In the genomic region with DNA sequence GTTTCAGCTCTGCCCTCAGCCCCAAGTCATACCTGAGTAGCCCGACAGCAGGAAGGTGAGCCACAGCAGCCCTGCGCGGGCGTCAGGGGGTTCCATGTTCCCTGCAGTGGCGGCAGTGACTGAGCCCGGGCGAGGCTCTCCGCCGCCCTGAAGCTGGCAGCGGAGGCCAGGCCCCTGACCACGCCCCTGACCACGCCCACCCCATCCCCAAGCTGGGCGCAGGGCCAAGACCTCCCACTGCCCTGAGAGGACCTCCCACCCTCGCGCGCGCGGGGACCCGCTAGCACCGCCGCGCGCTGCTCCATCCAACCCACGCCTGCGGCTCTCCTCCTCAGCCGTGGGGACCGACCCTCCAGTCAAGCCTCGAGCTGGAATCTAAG, we compare ENCODE assay signal across 8 mouse cellular contexts. TPM values are rescaled to one million over a fixed set of nuclear protein-coding genes. Genes with fewer than 3 reads are reported as not detected.
DNase-seq lines count a peak whose midpoint lies in the region; ATAC-seq and TF ChIP-seq lines count a peak whose summit lies in the region.

No protein-coding gene starts in this region.

- ATAC-seq in granulocyte monocyte progenitor cell, adult 5-6 weeks (replicated peaks; ENCODE audit: poor library complexity, severe bottlenecking), result peak; percentile 63
- ATAC-seq in intestine, embryonic 15.5 days, result peak; percentile 90
- 0 out of 2 replicates have a peak, but pooled peaks have one; percentile 24 for ATAC-seq in monocyte, adult 5-6 weeks (replicated peaks; ENCODE audit: insufficient number of reproducible peaks, low FRiP score, low TSS enrichment, poor library complexity, severe bottlenecking)
- ATAC-seq in stomach, postnatal 0 days (ENCODE audit: low FRiP score, low TSS enrichment), result peak; percentile 63

- H3K4me1 ChIP-seq in intestine, embryonic 15.5 days (replicated peaks), result peaks cover 31% of the 10 kb centered on the region
- 0 out of 2 replicates have a peak, but pooled peaks cover 2% of the 10 kb centered on the region for H3K4me1 ChIP-seq in stomach, postnatal 0 days (replicated peaks; ENCODE audit: control insufficient read depth, insufficient read depth)

- under 1% methylated on average over 27 of the region's 28 CpGs for WGBS in intestine, embryonic 15.5 days
- WGBS in stomach, postnatal 0 days, result under 1% methylated on average over 28 of the region's 28 CpGs

- no peaks in the 10 kb centered on the region for H3K9me3 ChIP-seq in intestine, embryonic 15.5 days
- H3K9me3 ChIP-seq in stomach, postnatal 0 days (ENCODE audit: control insufficient read depth, low read length), result no peaks in the 10 kb centered on the region

- peak overlapping the region; percentile 55 for H3K4me3 ChIP-seq in intestine, embryonic 15.5 days (replicated peaks)
- peak overlapping the region; percentile 59 for H3K4me3 ChIP-seq in stomach, postnatal 0 days (ENCODE audit: low read depth, low read length)

- peak overlapping the region; percentile 59 for H3K9ac ChIP-seq in intestine, embryonic 15.5 days
- H3K9ac ChIP-seq in stomach, postnatal 0 days (ENCODE audit: low read length), result peak overlapping the region; percentile 73

- no peak for TF ChIP-seq EP300 in stomach, postnatal 0 days (optimal IDR thresholded peaks at IDR 0.05)

- peak; percentile 68 to 79 for DNase-seq in cerebellum, postnatal 10 days
- DNase-seq in cerebellum, adult 11-12 months, result no peak
- DNase-seq in embryo, embryonic 10.5 days (ENCODE audit: low spot score), result peak; percentile 86
- peak; percentile 85 for DNase-seq in liver
- peak; percentile 86 for DNase-seq in stomach, postnatal 0 days (ENCODE audit: low spot score)

- no peaks in the 10 kb centered on the region for H3K36me3 ChIP-seq in intestine, embryonic 15.5 days
- H3K36me3 ChIP-seq in stomach, postnatal 0 days (ENCODE audit: control insufficient read depth, insufficient read depth, low read length), result no peaks in the 10 kb centered on the region

- H3K27me3 ChIP-seq in intestine, embryonic 15.5 days (replicated peaks), result no peaks in the 10 kb centered on the region
- H3K27me3 ChIP-seq in stomach, postnatal 0 days (ENCODE audit: control insufficient read depth, insufficient read depth, low read length), result no peaks in the 10 kb centered on the region

- TF ChIP-seq CTCF in stomach, postnatal 0 days (IDR thresholded peaks at IDR 0.05; ENCODE audit: low read depth), result no peak

- H3K27ac ChIP-seq in intestine, embryonic 15.5 days, result peak overlapping the region; percentile 58
- peak overlapping the region; percentile 30 for H3K27ac ChIP-seq in stomach, postnatal 0 days (replicated peaks)

- H3K4me2 ChIP-seq in intestine, embryonic 15.5 days (replicated peaks), result peak overlapping the region; percentile 86
- H3K4me2 ChIP-seq in stomach, postnatal 0 days (replicated peaks; ENCODE audit: low read depth), result peak overlapping the region; percentile 87

RNA-seq across cellular contexts. Expression of gene Bcam, which starts 0.5 kb away (rescaled TPM):
- not detected in 2 replicates for total RNA-seq in granulocyte monocyte progenitor cell, adult 5-6 weeks (2014; fragmentation: Nextera tagmentation)
- not detected in 2 replicates for total RNA-seq in granulocyte monocyte progenitor cell, adult 5-6 weeks (2017)
- polyA plus RNA-seq in intestine, embryonic 15.5 days (2015; fragmentation: Nextera tagmentation; extraction: Ambion mirVana), result 76.9 and 79.4 TPM in 2 replicates
- not detected in 3 replicates for total RNA-seq in monocyte, adult 5-6 weeks (2017)
- polyA plus RNA-seq in stomach, postnatal 0 days (2015; fragmentation: Nextera tagmentation; extraction: Ambion mirVana), result 87.5 and 103 TPM in 2 replicates

RNA-seq across cellular contexts. Expression of gene Nectin2, which starts 20.1 kb away (rescaled TPM):
- 1.7 and 2.0 TPM in 2 replicates for total RNA-seq in granulocyte monocyte progenitor cell, adult 5-6 weeks (2014; fragmentation: Nextera tagmentation)
- total RNA-seq in granulocyte monocyte progenitor cell, adult 5-6 weeks (2017), result 1.6 and 1.8 TPM in 2 replicates
- polyA plus RNA-seq in intestine, embryonic 15.5 days (2015; fragmentation: Nextera tagmentation; extraction: Ambion mirVana), result 148 and 154 TPM in 2 replicates
- not detected in 3 replicates for total RNA-seq in monocyte, adult 5-6 weeks (2017)
- 82.2 and 83.8 TPM in 2 replicates for polyA plus RNA-seq in stomach, postnatal 0 days (2015; fragmentation: Nextera tagmentation; extraction: Ambion mirVana)

RNA-seq across cellular contexts. Expression of gene Cblc, which starts 26.2 kb away (rescaled TPM):
- not detected in 2 replicates for total RNA-seq in granulocyte monocyte progenitor cell, adult 5-6 weeks (2014; fragmentation: Nextera tagmentation)
- total RNA-seq in granulocyte monocyte progenitor cell, adult 5-6 weeks (2017), result not detected in 2 replicates
- polyA plus RNA-seq in intestine, embryonic 15.5 days (2015; fragmentation: Nextera tagmentation; extraction: Ambion mirVana), result 24.5 and 26.4 TPM in 2 replicates
- not detected in 3 replicates for total RNA-seq in monocyte, adult 5-6 weeks (2017)
- 44.4 and 48.5 TPM in 2 replicates for polyA plus RNA-seq in stomach, postnatal 0 days (2015; fragmentation: Nextera tagmentation; extraction: Ambion mirVana)

RNA-seq across cellular contexts. Expression of gene Bcl3, which starts 52.2 kb away (rescaled TPM):
- total RNA-seq in granulocyte monocyte progenitor cell, adult 5-6 weeks (2014; fragmentation: Nextera tagmentation), result 7.5 and 8.5 TPM in 2 replicates
- total RNA-seq in granulocyte monocyte progenitor cell, adult 5-6 weeks (2017), result 0.57 and 1.0 TPM in 2 replicates
- polyA plus RNA-seq in intestine, embryonic 15.5 days (2015; fragmentation: Nextera tagmentation; extraction: Ambion mirVana), result 13.3 and 13.9 TPM in 2 replicates
- 13.7 to 16.6 TPM (median 13.9 TPM) in 3 replicates for total RNA-seq in monocyte, adult 5-6 weeks (2017)
- polyA plus RNA-seq in stomach, postnatal 0 days (2015; fragmentation: Nextera tagmentation; extraction: Ambion mirVana), result 8.9 and 9.1 TPM in 2 replicates

RNA-seq across cellular contexts. Expression of gene Tomm40, which starts 55.1 kb away (rescaled TPM):
- 70.2 and 76.7 TPM in 2 replicates for total RNA-seq in granulocyte monocyte progenitor cell, adult 5-6 weeks (2014; fragmentation: Nextera tagmentation)
- 36.2 and 47.0 TPM in 2 replicates for total RNA-seq in granulocyte monocyte progenitor cell, adult 5-6 weeks (2017)
- polyA plus RNA-seq in intestine, embryonic 15.5 days (2015; fragmentation: Nextera tagmentation; extraction: Ambion mirVana), result 208 and 215 TPM in 2 replicates
- 19.6 to 24.2 TPM (median 23.8 TPM) in 3 replicates for total RNA-seq in monocyte, adult 5-6 weeks (2017)
- polyA plus RNA-seq in stomach, postnatal 0 days (2015; fragmentation: Nextera tagmentation; extraction: Ambion mirVana), result 98.0 and 105 TPM in 2 replicates

Comparison
In these comparisons a context has a peak if more than half of its experiments do, and no peak if none do; other contexts are left out.
1. ATAC-seq: peak in every context shown above with its lines; median percentile 90 in intestine, embryonic 15.5 days; 63 in granulocyte monocyte progenitor cell, adult 5-6 weeks; 63 in stomach, postnatal 0 days; 24 in monocyte, adult 5-6 weeks.